Mouse (Mus musculus): ENCODE data around the gene Synpo2l.

Synpo2l gene

GRCm38 (mm10) chr14:20681742-20682141, 13.6 kb upstream of the Synpo2l start:
- DNase-seq (ENCODE audit: low spot score in 2 of 2), result no peak

- DNase-seq (ENCODE audit: low spot score in 2 of 2), result no peak
These were observed 9.8 kb upstream of the Synpo2l start for GRCm38 (mm10) chr14:20677906-20678305.

GRCm38 (mm10) chr14:20674064-20674833, 6.1 kb upstream of the Synpo2l start, which contains the start of gene Sec24c:
Gene Sec24c, plus strand, starts transcription at chr14:20674308.
- peak; percentile 93 to 95 for DNase-seq (ENCODE audit: low spot score in 2 of 2)

- no peak for DNase-seq (ENCODE audit: low spot score in 2 of 2)
These were observed 5.5 kb upstream of the Synpo2l start for GRCm38 (mm10) chr14:20673735-20674063.

GRCm38 (mm10) chr14:20672990-20673389, 4.8 kb upstream of the Synpo2l start:
- no peak for DNase-seq (ENCODE audit: low spot score in 2 of 2)

GRCm38 (mm10) chr14:20667469-20667868, 685 bp downstream of the Synpo2l start:
- no peak for DNase-seq (ENCODE audit: low spot score in 2 of 2)

- peak in 1 of 2 experiments; percentile 54 for DNase-seq (ENCODE audit: low spot score in 2 of 2)
These were observed 3.7 kb downstream of the Synpo2l start for GRCm38 (mm10) chr14:20664436-20664835.

- no peak for DNase-seq (ENCODE audit: low spot score in 2 of 2)
These were observed 4.6 kb downstream of the Synpo2l start for GRCm38 (mm10) chr14:20663601-20664000.

GRCm38 (mm10) chr14:20662740-20663139, 5.4 kb downstream of the Synpo2l start:
- DNase-seq (ENCODE audit: low spot score in 2 of 2), result no peak

- no peak for DNase-seq (ENCODE audit: low spot score in 2 of 2)
These were observed 6.4 kb downstream of the Synpo2l start for GRCm38 (mm10) chr14:20661661-20662331.

GRCm38 (mm10) chr14:20660827-20661660, 7.1 kb downstream of the Synpo2l start:
- DNase-seq (ENCODE audit: low spot score in 2 of 2), result peak; percentile 92 to 97

GRCm38 (mm10) chr14:20659687-20660086, 8.5 kb downstream of the Synpo2l start:
- DNase-seq (ENCODE audit: low spot score in 2 of 2), result no peak

- no peak for DNase-seq (ENCODE audit: low spot score in 2 of 2)
These were observed 9.3 kb downstream of the Synpo2l start for GRCm38 (mm10) chr14:20658902-20659301.

- DNase-seq (ENCODE audit: low spot score in 2 of 2), result no peak
These were observed 9.8 kb downstream of the Synpo2l start for GRCm38 (mm10) chr14:20658326-20658725.

- DNase-seq (ENCODE audit: low spot score in 2 of 2), result no peak
These were observed 11.8 kb downstream of the Synpo2l start, which contains the start of gene Myoz1 for GRCm38 (mm10) chr14:20656361-20656760. Gene Myoz1, minus strand, starts transcription at chr14:20656540.

- DNase-seq (ENCODE audit: low spot score in 2 of 2), result no peak
These were observed 12.4 kb downstream of the Synpo2l start for GRCm38 (mm10) chr14:20655731-20656130.

GRCm38 (mm10) chr14:20654690-20655421, 13.3 kb downstream of the Synpo2l start:
- no peak for DNase-seq (ENCODE audit: low spot score in 2 of 2)

- DNase-seq (ENCODE audit: low spot score in 2 of 2), result no peak
These were observed 16.4 kb downstream of the Synpo2l start for GRCm38 (mm10) chr14:20651722-20652256.

GRCm38 (mm10) chr14:20651000-20651399, 17.2 kb downstream of the Synpo2l start:
- DNase-seq (ENCODE audit: low spot score in 2 of 2), result peak in 1 of 2 experiments; percentile 58

GRCm38 (mm10) chr14:20646381-20646780, 21.8 kb downstream of the Synpo2l start:
- no peak for DNase-seq (ENCODE audit: low spot score in 2 of 2)

GRCm38 (mm10) chr14:20645547-20645946, 22.6 kb downstream of the Synpo2l start:
- no peak for DNase-seq (ENCODE audit: low spot score in 2 of 2)
